In the genomic region with DNA sequence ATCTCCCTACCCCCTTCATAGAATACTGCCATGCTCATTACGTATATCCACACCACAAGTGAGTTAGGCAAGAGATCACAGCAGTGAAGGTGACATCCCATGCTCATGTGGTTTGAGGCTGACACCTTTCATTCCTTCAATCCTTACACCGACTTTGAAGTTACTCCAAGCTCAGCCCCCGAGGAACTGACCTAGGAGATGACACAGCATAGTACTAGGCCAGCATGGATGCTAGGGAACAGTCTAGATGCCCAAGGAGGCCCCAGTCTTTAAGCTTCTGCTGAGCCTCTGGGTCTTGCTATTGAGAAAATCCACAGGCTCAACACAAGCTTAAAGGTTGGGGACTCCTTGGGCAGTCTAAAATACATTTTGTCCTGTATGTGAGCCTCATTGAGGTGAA, we compare ENCODE assay signal across 8 mouse cellular contexts. TPM values are rescaled to one million over a fixed set of nuclear protein-coding genes. Genes with fewer than 3 reads are reported as not detected.
DNase-seq lines count a peak whose midpoint lies in the region; ATAC-seq lines count a peak whose summit lies in the region.

No protein-coding gene starts in this region.

- 65% methylated on average over 3 of the region's 3 CpGs for WGBS in heart, embryonic 16.5 days
- 81% methylated on average over 3 of the region's 3 CpGs for WGBS in hindbrain, embryonic 10.5 days
- 46% methylated on average over 3 of the region's 3 CpGs for WGBS in liver, embryonic 15.5 days (ENCODE audit: insufficient replicate concordance)

- no peak for DNase-seq in heart, postnatal 36 days
- DNase-seq in c-Kit-negative CD71-positive TER-119-positive erythroid progenitor cells, embryonic 14.5 days (ENCODE audit: low read depth, low spot score): peak; percentile 66
- DNase-seq in hindbrain, embryonic 10.5 days (ENCODE audit: low spot score): no peak
- no peak for DNase-seq in B cell, adult 2 months
- DNase-seq in urinary bladder, adult 18-20 months (ENCODE audit: low spot score in 2 of 2): no peak
- no peak for DNase-seq in gastrocnemius, postnatal 25 days

- peak overlapping the region; percentile 68 for H3K4me3 ChIP-seq in heart, embryonic 16.5 days (ENCODE audit: low read length)
- peak overlapping the region; percentile 90 for H3K4me3 ChIP-seq in hindbrain, embryonic 10.5 days
- H3K4me3 ChIP-seq in liver, embryonic 15.5 days (replicated peaks): peak overlapping the region; percentile 75

- H3K4me2 ChIP-seq in heart, embryonic 16.5 days (ENCODE audit: low read depth, low read length): peak overlapping the region; percentile 89
- H3K4me2 ChIP-seq in liver, embryonic 15.5 days: peak overlapping the region; percentile 80

- H3K36me3 ChIP-seq in heart, embryonic 16.5 days (ENCODE audit: control insufficient read depth, insufficient read depth): peaks cover 6% of the 10 kb centered on the region
- peaks cover 16% of the 10 kb centered on the region for H3K36me3 ChIP-seq in hindbrain, embryonic 10.5 days
- peaks cover 36% of the 10 kb centered on the region for H3K36me3 ChIP-seq in liver, embryonic 15.5 days (replicated peaks)

- H3K4me1 ChIP-seq in heart, embryonic 16.5 days (ENCODE audit: control insufficient read depth, insufficient read depth, low read length): peaks cover 29% of the 10 kb centered on the region
- peaks cover 20% of the 10 kb centered on the region for H3K4me1 ChIP-seq in hindbrain, embryonic 10.5 days (replicated peaks)
- H3K4me1 ChIP-seq in liver, embryonic 15.5 days (replicated peaks): peaks cover 87% of the 10 kb centered on the region

- intact Hi-C loops in heart, postnatal 36 days (cut with DNase I): loop anchor here (5.0 kb wide), 1 partner anchor 183 kb away; no protein-coding TSS in a partner anchor

- no peaks in the 10 kb centered on the region for H3K9me3 ChIP-seq in heart, embryonic 16.5 days (replicated peaks; ENCODE audit: control insufficient read depth, low read length)
- no peaks in the 10 kb centered on the region for H3K9me3 ChIP-seq in hindbrain, embryonic 10.5 days
- no peaks in the 10 kb centered on the region for H3K9me3 ChIP-seq in liver, embryonic 15.5 days (replicated peaks)

- H3K27ac ChIP-seq in heart, embryonic 16.5 days (ENCODE audit: low read length): peak overlapping the region; percentile 98
- no peak overlapping the region for H3K27ac ChIP-seq in hindbrain, embryonic 10.5 days
- peak overlapping the region; percentile 99 for H3K27ac ChIP-seq in liver, embryonic 15.5 days (replicated peaks)

- no peaks in the 10 kb centered on the region for H3K27me3 ChIP-seq in heart, embryonic 16.5 days (ENCODE audit: control insufficient read depth, insufficient read depth, low read length)
- H3K27me3 ChIP-seq in hindbrain, embryonic 10.5 days (ENCODE audit: insufficient read depth, poor library complexity, severe bottlenecking): no peaks in the 10 kb centered on the region
- H3K27me3 ChIP-seq in liver, embryonic 15.5 days: no peaks in the 10 kb centered on the region

- H3K9ac ChIP-seq in heart, embryonic 16.5 days (ENCODE audit: low read length): peak overlapping the region; percentile 93
- peak overlapping the region; percentile 94 for H3K9ac ChIP-seq in liver, embryonic 15.5 days

- no peak for ATAC-seq in heart, embryonic 16.5 days (replicated peaks; ENCODE audit: extremely low read depth, insufficient read depth, low FRiP score)
- peak; percentile 12; the same call in 1 of the 2 replicates for ATAC-seq in liver, embryonic 15.5 days (ENCODE audit: insufficient read depth)

RNA-seq across cellular contexts. Expression of gene Ubac1, which starts 1.6 kb away (rescaled TPM):
- polyA plus RNA-seq in heart, embryonic 16.5 days (2015; fragmentation: Nextera tagmentation; extraction: Ambion mirVana): 114 and 116 TPM in 2 replicates
- 10 to 100 TPM; 84.8 to 97.5 TPM for total RNA-seq in heart, postnatal 36 days (2021)
- 94.4 and 96.9 TPM in 2 replicates for polyA plus RNA-seq in hindbrain, embryonic 10.5 days (2016; fragmentation: Nextera tagmentation; extraction: Ambion mirVana)
- 437 and 467 TPM in 2 replicates for polyA plus RNA-seq in liver, embryonic 15.5 days (2015; fragmentation: Nextera tagmentation; extraction: Ambion mirVana)
- 100 to 1,000 TPM; 224 to 227 TPM for total RNA-seq in gastrocnemius, postnatal 25 days (2021)

RNA-seq across cellular contexts. Expression of gene Camsap1, which starts 36.8 kb away (rescaled TPM):
- 6.0 and 8.9 TPM in 2 replicates for polyA plus RNA-seq in heart, embryonic 16.5 days (2015; fragmentation: Nextera tagmentation; extraction: Ambion mirVana)
- total RNA-seq in heart, postnatal 36 days (2021): 10 to 100 TPM; 37.9 to 46.2 TPM
- polyA plus RNA-seq in hindbrain, embryonic 10.5 days (2016; fragmentation: Nextera tagmentation; extraction: Ambion mirVana): 33.4 and 48.7 TPM in 2 replicates
- 4.9 and 5.6 TPM in 2 replicates for polyA plus RNA-seq in liver, embryonic 15.5 days (2015; fragmentation: Nextera tagmentation; extraction: Ambion mirVana)
- 10 to 100 TPM; 25.7 to 42.1 TPM for total RNA-seq in gastrocnemius, postnatal 25 days (2021)
